Mouse (Mus musculus) lung, adult 2 months (tissue): ENCODE measurements around the gene Kcnb1.

Experiments used
- CTCF ChIP-seq: fragments of 200-500 bp; IDR thresholded peaks from 2 replicates; pipeline ENCODE4 v1.5.1; 2011; ENCODE audit warnings: mild to moderate bottlenecking, low read length, control low read depth; ENCODE audit not compliant: insufficient read depth
- POLR2A ChIP-seq: fragments of 200-500 bp; IDR thresholded peaks from 2 replicates; pipeline ENCODE4 v1.6.1; 2011; ENCODE audit warnings: low read depth, mild to moderate bottlenecking, control low read depth, low read length, borderline replicate concordance; ENCODE audit errors: extremely low read depth

DNA sequence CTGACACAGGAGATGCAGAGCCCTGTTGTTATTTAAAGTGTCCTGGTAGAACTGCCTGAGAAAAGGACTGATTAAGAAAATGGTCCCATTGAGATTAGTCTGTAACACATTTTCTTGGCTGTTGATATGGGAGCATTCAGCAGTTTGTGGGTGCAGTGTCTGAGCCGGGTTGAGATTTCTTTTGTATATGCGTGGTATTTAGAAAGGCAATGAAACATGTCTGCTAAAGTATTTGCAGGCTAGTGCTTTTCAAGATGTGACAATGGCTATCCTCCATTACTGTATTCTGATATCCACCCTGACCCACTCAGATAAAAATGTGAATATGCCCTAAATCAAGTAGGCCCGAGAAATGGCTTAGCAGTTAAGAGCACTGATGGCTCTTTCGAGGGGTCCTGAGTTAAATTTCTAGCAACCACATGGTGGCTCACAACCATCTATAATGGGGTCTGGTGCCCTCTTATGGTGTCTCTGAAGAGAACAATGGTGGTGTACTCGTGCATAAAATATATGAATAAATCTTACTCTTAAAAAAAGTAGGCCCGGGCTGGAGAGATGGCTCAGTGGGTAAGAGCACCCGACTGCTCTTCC lies 126.0 kb downstream of the Kcnb1 start:
- TF ChIP-seq POLR2A = no peak
- no peak for TF ChIP-seq CTCF
